Comparison of ENCODE assay signal across 33 mouse cellular contexts in genomic region chr11:68957971-68958370, GRCm38 (mm10). TPM values are rescaled to one million over a fixed set of nuclear protein-coding genes. Genes with fewer than 3 reads are reported as not detected.
DNase-seq lines count a peak whose midpoint lies in the region; ATAC-seq and TF ChIP-seq lines count a peak whose summit lies in the region.
"Had no signal": no experiment of that assay in that cellular context is flagged by ENCODE, and none has a peak within 500 bp of the region (broad histone marks: within the 10 kb centered on the region; RNA-seq: fewer than 3 reads in every experiment).

No protein-coding gene starts in this region.

- TF ChIP-seq CTCF in gastrocnemius, adult 2 months (IDR thresholded peaks at IDR 0.05): no peak
- no peak for TF ChIP-seq CTCF in ES-Bruce4 (IDR thresholded peaks at IDR 0.05; ENCODE audit: low read depth, low read length)
- TF ChIP-seq CTCF in cerebellum, adult 2 months (IDR thresholded peaks at IDR 0.05; ENCODE audit: borderline replicate concordance, insufficient read depth, low read depth, low read length): no peak

- no peak overlapping the region; the same call in 1 of the 2 replicates for H3K9ac ChIP-seq in heart, embryonic 13.5 days
- no peak overlapping the region for H3K9ac ChIP-seq in kidney, embryonic 16.5 days (replicated peaks; ENCODE audit: low read length)
- H3K9ac ChIP-seq in ES-Bruce4 (ENCODE audit: low read depth, poor library complexity, severe bottlenecking): 0 out of 2 replicates have a peak overlapping the region, but pooled peaks have one; percentile 21
- H3K9ac ChIP-seq: forebrain, embryonic 15.5 days; hindbrain, embryonic 14.5 days; limb, embryonic 13.5 days had no signal

- no peak for TF ChIP-seq POLR2A in ES-Bruce4 (IDR thresholded peaks at IDR 0.05; ENCODE audit: insufficient read depth, low read length)
- no peak for TF ChIP-seq POLR2A in cerebellum, adult 2 months (IDR thresholded peaks at IDR 0.05; ENCODE audit: borderline replicate concordance, insufficient read depth, low read length)

- TF ChIP-seq EP300 in ES-Bruce4 (IDR thresholded peaks at IDR 0.05; ENCODE audit: insufficient read depth, low read depth, low read length): no peak

- peak overlapping the region; percentile 89 for H3K27ac ChIP-seq in gastrocnemius, adult 2 months
- peak overlapping the region; percentile 77 for H3K27ac ChIP-seq in heart, embryonic 13.5 days (replicated peaks)
- no peak overlapping the region for H3K27ac ChIP-seq in kidney, embryonic 16.5 days (ENCODE audit: low read length)
- no peak overlapping the region for H3K27ac ChIP-seq in ES-Bruce4 (ENCODE audit: insufficient read depth, low read length)
- H3K27ac ChIP-seq in cerebellum, adult 2 months (ENCODE audit: insufficient read depth, low read length): no peak overlapping the region
- H3K27ac ChIP-seq: embryonic facial prominence, embryonic 13.5 days; forebrain, embryonic 15.5 days; hindbrain, embryonic 14.5 days; macrophage had no signal

- H3K36me3 ChIP-seq in heart, embryonic 13.5 days: no peaks in the 10 kb centered on the region
- no peaks in the 10 kb centered on the region for H3K36me3 ChIP-seq in kidney, embryonic 16.5 days (ENCODE audit: insufficient read depth, low read length)
- no peaks in the 10 kb centered on the region for H3K36me3 ChIP-seq in ES-Bruce4 (ENCODE audit: control insufficient read depth, insufficient read depth, low read length, poor library complexity, severe bottlenecking)
- H3K36me3 ChIP-seq: embryonic facial prominence, embryonic 13.5 days; forebrain, embryonic 10.5 days; forebrain, embryonic 15.5 days; limb, embryonic 13.5 days had no signal

- peak overlapping the region; percentile 76; the same call in 1 of the 2 replicates for H3K4me2 ChIP-seq in heart, embryonic 13.5 days
- H3K4me2 ChIP-seq in kidney, embryonic 16.5 days (replicated peaks; ENCODE audit: low read depth, low read length): peak overlapping the region; percentile 33; the same call in 1 of the 2 replicates
- H3K4me2 ChIP-seq: forebrain, embryonic 15.5 days; hindbrain, embryonic 14.5 days; liver, embryonic 11.5 days had no signal

- DNase-seq in gastrocnemius, adult 2 months: no peak
- no peak for DNase-seq in gastrocnemius, adult 8-10 months (ENCODE audit: low spot score in 2 of 2)
- DNase-seq in heart, adult 18-20 months: no peak
- no peak for DNase-seq in kidney, adult 8-10 months
- DNase-seq in cerebellum, adult 2 months: no peak
- DNase-seq: adrenal gland, postnatal 10 days; cerebellum, adult 11 months; cerebellum, postnatal 10 days; midbrain, embryonic 14.5 days; thymus, adult 2 months; thymus, postnatal 36 days had no signal

- intact Hi-C loops in gastrocnemius, adult 2 months (cut with DNase I): no loop called here

- peak overlapping the region; percentile 72 for H3K4me3 ChIP-seq in gastrocnemius, adult 2 months
- no peak overlapping the region for H3K4me3 ChIP-seq in heart, embryonic 13.5 days
- no peak overlapping the region for H3K4me3 ChIP-seq in kidney, embryonic 16.5 days (ENCODE audit: low read length)
- no peak overlapping the region for H3K4me3 ChIP-seq in ES-Bruce4 (ENCODE audit: low read depth, low read length)
- no peak overlapping the region for H3K4me3 ChIP-seq in cerebellum, adult 2 months (replicated peaks; ENCODE audit: insufficient read depth, low read depth, low read length)
- H3K4me3 ChIP-seq: embryonic facial prominence, embryonic 13.5 days; forebrain, embryonic 15.5 days had no signal

- peaks cover 45% of the 10 kb centered on the region for H3K27me3 ChIP-seq in heart, embryonic 13.5 days (replicated peaks)
- H3K27me3 ChIP-seq in kidney, embryonic 16.5 days (ENCODE audit: insufficient read depth, low read length): peaks cover 12% of the 10 kb centered on the region
- no peaks in the 10 kb centered on the region for H3K27me3 ChIP-seq in ES-Bruce4 (ENCODE audit: control insufficient read depth, insufficient read depth, low read length, poor library complexity, severe bottlenecking)
- H3K27me3 ChIP-seq in cerebellum, adult 2 months (ENCODE audit: control insufficient read depth, insufficient read depth, low read length): no peaks in the 10 kb centered on the region

- ATAC-seq in heart, embryonic 13.5 days (ENCODE audit: extremely low read depth, insufficient number of reproducible peaks, low FRiP score, low TSS enrichment): no peak
- no peak for ATAC-seq in kidney, embryonic 16.5 days (ENCODE audit: low FRiP score, low TSS enrichment)
- ATAC-seq: forebrain, embryonic 15.5 days; intestine, postnatal 0 days; Patski had no signal

- no peaks in the 10 kb centered on the region for H3K9me3 ChIP-seq in heart, embryonic 13.5 days
- H3K9me3 ChIP-seq in kidney, embryonic 16.5 days (ENCODE audit: low read length): no peaks in the 10 kb centered on the region
- no peaks in the 10 kb centered on the region for H3K9me3 ChIP-seq in ES-Bruce4 (replicated peaks; ENCODE audit: control insufficient read depth, insufficient read depth, low read length, poor library complexity, severe bottlenecking)
- H3K9me3 ChIP-seq: embryonic facial prominence, embryonic 13.5 days; forebrain, embryonic 10.5 days; forebrain, embryonic 15.5 days; limb, embryonic 13.5 days had no signal

- peaks cover 22% of the 10 kb centered on the region for H3K4me1 ChIP-seq in heart, embryonic 13.5 days
- H3K4me1 ChIP-seq in kidney, embryonic 16.5 days (ENCODE audit: insufficient read depth, low read length): peaks cover 9% of the 10 kb centered on the region
- H3K4me1 ChIP-seq in ES-Bruce4 (ENCODE audit: control insufficient read depth, insufficient read depth, low read length): peaks cover 5% of the 10 kb centered on the region
- peaks cover 3% of the 10 kb centered on the region; the same call in 1 of the 2 replicates for H3K4me1 ChIP-seq in cerebellum, adult 2 months (ENCODE audit: control insufficient read depth, insufficient read depth, low read length)

- 83% methylated on average over 1 of the region's 1 CpGs for WGBS in heart, embryonic 13.5 days
- WGBS in kidney, embryonic 16.5 days: 58% methylated on average over 1 of the region's 1 CpGs
- 100% methylated on average over 1 of the region's 1 CpGs for WGBS in cerebellum, adult 2 months

RNA-seq across cellular contexts. Expression of gene Arhgef15, which starts 0.7 kb away (rescaled TPM):
- 1 to 10 TPM; 5.9 to 9.7 TPM for total RNA-seq in gastrocnemius, adult 2 months (2021)
- 1 to 10 TPM; 5.3 to 8.1 (median 6.6) TPM for total RNA-seq in gastrocnemius, adult 8-10 months (2022)
- polyA plus RNA-seq in heart, embryonic 13.5 days (2015; fragmentation: Nextera tagmentation; extraction: Ambion mirVana): 11.2 and 11.5 TPM in 2 replicates
- 10 to 100 TPM; 20.6 to 23.5 TPM for total RNA-seq in heart, adult 18-20 months (2021)
- 20.0 and 23.0 TPM in 2 replicates for polyA plus RNA-seq in kidney, embryonic 16.5 days (2015; fragmentation: Nextera tagmentation; extraction: Ambion mirVana)
- polyA plus RNA-seq in ES-Bruce4 (2011; ENCODE audit: insufficient read depth, insufficient read length, low read depth, missing spikeins): 2.6 and 3.7 TPM in 2 replicates
- polyA plus RNA-seq in cerebellum, adult 2 months (2012; rRNA removed): 33.0 and 34.7 TPM in 2 replicates
- total RNA-seq: monocyte, adult 5-6 weeks had no signal
- polyA plus RNA-seq: macrophage had no signal

RNA-seq across cellular contexts. Expression of gene Slc25a35, which starts 10.0 kb away (rescaled TPM):
- total RNA-seq in gastrocnemius, adult 2 months (2021): 1 to 10 TPM; 2.9 to 5.0 TPM
- total RNA-seq in gastrocnemius, adult 8-10 months (2022): 1 to 10 TPM; 3.5 to 4.8 (median 4.3) TPM
- 1.4 and 2.1 TPM in 2 replicates for polyA plus RNA-seq in heart, embryonic 13.5 days (2015; fragmentation: Nextera tagmentation; extraction: Ambion mirVana)
- total RNA-seq in heart, adult 18-20 months (2021): 1 to 10 TPM; 4.8 to 9.3 TPM
- 7.6 and 7.9 TPM in 2 replicates for polyA plus RNA-seq in kidney, embryonic 16.5 days (2015; fragmentation: Nextera tagmentation; extraction: Ambion mirVana)
- polyA plus RNA-seq in ES-Bruce4 (2011; ENCODE audit: insufficient read depth, insufficient read length, low read depth, missing spikeins): 3.4 and 4.6 TPM in 2 replicates
- 11.5 and 12.1 TPM in 2 replicates for polyA plus RNA-seq in cerebellum, adult 2 months (2012; rRNA removed)

RNA-seq across cellular contexts. Expression of gene Rangrf, which starts 17.0 kb away (rescaled TPM):
- 10 to 100 TPM; 55.4 to 71.1 TPM for total RNA-seq in gastrocnemius, adult 2 months (2021)
- 10 to 100 TPM; 59.5 to 84.1 (median 69.6) TPM for total RNA-seq in gastrocnemius, adult 8-10 months (2022)
- 67.9 and 75.5 TPM in 2 replicates for polyA plus RNA-seq in heart, embryonic 13.5 days (2015; fragmentation: Nextera tagmentation; extraction: Ambion mirVana)
- total RNA-seq in heart, adult 18-20 months (2021): 100 to 1,000 TPM in 1 of 2 experiments, 10 to 100 TPM in 1; 87.5 to 102 TPM
- polyA plus RNA-seq in kidney, embryonic 16.5 days (2015; fragmentation: Nextera tagmentation; extraction: Ambion mirVana): 62.3 and 63.9 TPM in 2 replicates
- polyA plus RNA-seq in ES-Bruce4 (2011; ENCODE audit: insufficient read depth, insufficient read length, low read depth, missing spikeins): 70.3 and 98.6 TPM in 2 replicates
- 54.4 and 55.5 TPM in 2 replicates for polyA plus RNA-seq in cerebellum, adult 2 months (2012; rRNA removed)

RNA-seq across cellular contexts. Expression of gene Odf4, which starts 31.1 kb away (rescaled TPM):
- not detected for total RNA-seq in gastrocnemius, adult 2 months (2021)
- total RNA-seq in gastrocnemius, adult 8-10 months (2022): not detected
- not detected in 2 replicates for polyA plus RNA-seq in heart, embryonic 13.5 days (2015; fragmentation: Nextera tagmentation; extraction: Ambion mirVana)
- total RNA-seq in heart, adult 18-20 months (2021): not detected
- not detected in 2 replicates for polyA plus RNA-seq in kidney, embryonic 16.5 days (2015; fragmentation: Nextera tagmentation; extraction: Ambion mirVana)
- not detected in 2 replicates for polyA plus RNA-seq in ES-Bruce4 (2011; ENCODE audit: insufficient read depth, insufficient read length, low read depth, missing spikeins)
- polyA plus RNA-seq in cerebellum, adult 2 months (2012; rRNA removed): 1.0 and 1.1 TPM in 2 replicates
- total RNA-seq: CH12.LX; common myeloid progenitor, adult 5-6 weeks; gastrocnemius, adult 18-20 months; gastrocnemius, postnatal 4 days; hematopoietic stem cell, adult 5-6 weeks; layer of hippocampus, postnatal 25 days; MEL; monocyte, adult 5-6 weeks had no signal
- polyA plus RNA-seq: C2C12; embryonic facial prominence, embryonic 13.5 days; forebrain, embryonic 10.5 days; intestine, postnatal 0 days; limb, embryonic 13.5 days; liver, embryonic 11.5 days; liver, embryonic 16.5 days; macrophage; Patski had no signal

RNA-seq across cellular contexts. Expression of gene Pfas, which starts 50.3 kb away (rescaled TPM):
- total RNA-seq in gastrocnemius, adult 2 months (2021): 10 to 100 TPM in 1 of 2 experiments, 1 to 10 TPM in 1; 7.8 to 14.8 TPM
- total RNA-seq in gastrocnemius, adult 8-10 months (2022): 1 to 10 TPM; 4.9 to 9.3 (median 7.4) TPM
- 19.9 and 20.3 TPM in 2 replicates for polyA plus RNA-seq in heart, embryonic 13.5 days (2015; fragmentation: Nextera tagmentation; extraction: Ambion mirVana)
- 1 to 10 TPM; 5.4 to 6.2 TPM for total RNA-seq in heart, adult 18-20 months (2021)
- 33.9 and 41.9 TPM in 2 replicates for polyA plus RNA-seq in kidney, embryonic 16.5 days (2015; fragmentation: Nextera tagmentation; extraction: Ambion mirVana)
- polyA plus RNA-seq in ES-Bruce4 (2011; ENCODE audit: insufficient read depth, insufficient read length, low read depth, missing spikeins): 79.6 and 85.3 TPM in 2 replicates
- polyA plus RNA-seq in cerebellum, adult 2 months (2012; rRNA removed): 23.1 and 23.2 TPM in 2 replicates

Comparison
In these comparisons a context has a peak if more than half of its experiments do, and no peak if none do; other contexts are left out.
1. H3K27ac ChIP-seq: peak in gastrocnemius, adult 2 months (single experiment) and heart, embryonic 13.5 days (single experiment); none in kidney, embryonic 16.5 days (single experiment), ES-Bruce4 (single experiment) and cerebellum, adult 2 months (single experiment).